Mouse (Mus musculus) kidney, embryonic 14.5 days (tissue): Measurements from ENCODE around the gene Scn1a. TPM values are rescaled to one million over a fixed set of nuclear protein-coding genes. Genes with fewer than 3 reads are reported as not detected.

Experiments used
- polyA plus RNA-seq: library from polyadenylated mRNA; unstranded; fragments of >200 nt; fragmentation: Nextera tagmentation; extraction: Ambion mirVana; gene quantifications from 2 replicates; pipeline ENCODE4 v1.2.1, GENCODE M21; 2014

The Scn1a gene
- polyA plus RNA-seq, 1 experiment from 2014 or later = 1.3 TPM

Other genes starting within 250 kb of the Scn1a start
- 10.1 and 20.1 TPM in 2 replicates for gene Ttc21b, start 184.2 kb downstream of the Scn1a start, polyA plus RNA-seq
- gene Scn9a, start 194.1 kb upstream of the Scn1a start, polyA plus RNA-seq = 0.45 and 0.60 TPM in 2 replicates